Mouse (Mus musculus): ENCODE data around the gene Rhov. TPM values are rescaled to one million over a fixed set of nuclear protein-coding genes. Genes with fewer than 3 reads are reported as not detected.

Gene Rhov
- total RNA-seq (2021), result 10 to 100 TPM; 11.6 to 11.8 TPM
- long read RNA-seq, experiment 1, transcript Rhov-201 (3 exons, 1,703 nt), result major isoform, 17 of 26 reads
- long read RNA-seq, experiment 1, partial matches to known transcripts, result 0 of 26 reads
- long read RNA-seq, experiment 1, other reads (novel, unspliced or antisense), result 9 of 26 reads
- long read RNA-seq, experiment 2, transcript Rhov-201 (3 exons, 1,703 nt), result major isoform, 21 of 26 reads
- long read RNA-seq, experiment 2, partial matches to known transcripts, result 1 of 26 reads
- long read RNA-seq, experiment 2, other reads (novel, unspliced or antisense), result 4 of 26 reads

- peak; percentile 72 to 75 for DNase-seq (ENCODE audit: low spot score in 2 of 2)
Observed at GRCm38 (mm10) chr2:119270643-119271331, at the start of gene Rhov. Gene Rhov, minus strand, starts transcription at chr2:119271272.

GRCm38 (mm10) chr2:119320571-119320970, 49.5 kb upstream of the Rhov start:
- DNase-seq (ENCODE audit: low spot score in 2 of 2), result no peak

GRCm38 (mm10) chr2:119318043-119318710, 47.1 kb upstream of the Rhov start:
- no peak for DNase-seq (ENCODE audit: low spot score in 2 of 2)

GRCm38 (mm10) chr2:119314742-119315310, 43.8 kb upstream of the Rhov start:
- no peak for DNase-seq (ENCODE audit: low spot score in 2 of 2)

GRCm38 (mm10) chr2:119313780-119314479, 42.9 kb upstream of the Rhov start:
- no peak for DNase-seq (ENCODE audit: low spot score in 2 of 2)

GRCm38 (mm10) chr2:119312380-119312958, 41.4 kb upstream of the Rhov start:
- no peak for DNase-seq (ENCODE audit: low spot score in 2 of 2)

GRCm38 (mm10) chr2:119311544-119311943, 40.5 kb upstream of the Rhov start:
- no peak for DNase-seq (ENCODE audit: low spot score in 2 of 2)

- no peak for DNase-seq (ENCODE audit: low spot score in 2 of 2)
Observed at GRCm38 (mm10) chr2:119304798-119305208, 33.7 kb upstream of the Rhov start.

- DNase-seq (ENCODE audit: low spot score in 2 of 2), result no peak
Observed at GRCm38 (mm10) chr2:119304391-119304790, 33.3 kb upstream of the Rhov start.

GRCm38 (mm10) chr2:119302876-119303275, 31.8 kb upstream of the Rhov start:
- DNase-seq (ENCODE audit: low spot score in 2 of 2), result no peak

GRCm38 (mm10) chr2:119300819-119301493, 29.9 kb upstream of the Rhov start:
- no peak for DNase-seq (ENCODE audit: low spot score in 2 of 2)

- peak; percentile 40 to 44 for DNase-seq (ENCODE audit: low spot score in 2 of 2)
Observed at GRCm38 (mm10) chr2:119299981-119300818, 29.1 kb upstream of the Rhov start.

- no peak for DNase-seq (ENCODE audit: low spot score in 2 of 2)
Observed at GRCm38 (mm10) chr2:119298839-119299238, 27.8 kb upstream of the Rhov start.

GRCm38 (mm10) chr2:119298330-119298729, 27.3 kb upstream of the Rhov start:
- peak; percentile 42 to 60 for DNase-seq (ENCODE audit: low spot score in 2 of 2)

GRCm38 (mm10) chr2:119297506-119297905, 26.4 kb upstream of the Rhov start:
- no peak for DNase-seq (ENCODE audit: low spot score in 2 of 2)

- DNase-seq (ENCODE audit: low spot score in 2 of 2), result no peak
Observed at GRCm38 (mm10) chr2:119296756-119297155, 25.7 kb upstream of the Rhov start.

- no peak for DNase-seq (ENCODE audit: low spot score in 2 of 2)
Observed at GRCm38 (mm10) chr2:119294411-119294810, 23.3 kb upstream of the Rhov start.

- no peak for DNase-seq (ENCODE audit: low spot score in 2 of 2)
Observed at GRCm38 (mm10) chr2:119293776-119294390, 22.8 kb upstream of the Rhov start.

GRCm38 (mm10) chr2:119293311-119293710, 22.2 kb upstream of the Rhov start:
- DNase-seq (ENCODE audit: low spot score in 2 of 2), result no peak

Data from left cerebral cortex, adult 18-20 months (tissue).